Comparison of ENCODE assay signal across 18 mouse cellular contexts in genomic region chr2:71730623-71731612, GRCm38 (mm10). TPM values are rescaled to one million over a fixed set of nuclear protein-coding genes. Genes with fewer than 3 reads are reported as not detected.
DNase-seq lines count a peak whose midpoint lies in the region; ATAC-seq and TF ChIP-seq lines count a peak whose summit lies in the region.
"Had no signal": no experiment of that assay in that cellular context is flagged by ENCODE, and none has a peak within 500 bp of the region (broad histone marks: within the 10 kb centered on the region; RNA-seq: fewer than 3 reads in every experiment).

No protein-coding gene starts in this region.

- H3K4me3 ChIP-seq in kidney, embryonic 14.5 days (ENCODE audit: low read length) = no peak overlapping the region
- no peak overlapping the region for H3K4me3 ChIP-seq in kidney, embryonic 15.5 days (replicated peaks)
- no peak overlapping the region for H3K4me3 ChIP-seq in myocyte
- H3K4me3 ChIP-seq: hindbrain, embryonic 15.5 days; limb, embryonic 13.5 days had no signal

- H3K27me3 ChIP-seq in kidney, embryonic 14.5 days (ENCODE audit: control insufficient read depth, insufficient read depth, low read length) = no peaks in the 10 kb centered on the region
- H3K27me3 ChIP-seq in kidney, embryonic 15.5 days = no peaks in the 10 kb centered on the region
- no peaks in the 10 kb centered on the region for H3K27me3 ChIP-seq in myocyte (ENCODE audit: control insufficient read depth, insufficient read depth, insufficient read length)
- H3K27me3 ChIP-seq: hindbrain, embryonic 15.5 days; Patski had no signal

- no peaks in the 10 kb centered on the region for H3K79me2 ChIP-seq in myocyte (ENCODE audit: control insufficient read depth, insufficient read depth)

- H3K27ac ChIP-seq in kidney, embryonic 14.5 days (ENCODE audit: low read depth, low read length) = no peak overlapping the region
- no peak overlapping the region for H3K27ac ChIP-seq in kidney, embryonic 15.5 days
- H3K27ac ChIP-seq: hindbrain, embryonic 15.5 days; limb, embryonic 13.5 days; liver, embryonic 14.5 days had no signal

- no peaks in the 10 kb centered on the region for H3K36me3 ChIP-seq in kidney, embryonic 14.5 days (ENCODE audit: control insufficient read depth, insufficient read depth, low read length)
- H3K36me3 ChIP-seq in kidney, embryonic 15.5 days = no peaks in the 10 kb centered on the region
- no peaks in the 10 kb centered on the region for H3K36me3 ChIP-seq in myocyte (ENCODE audit: control insufficient read depth, insufficient read depth)
- H3K36me3 ChIP-seq: hindbrain, embryonic 15.5 days; limb, embryonic 13.5 days had no signal

- 0 out of 2 replicates have a peak, but pooled peaks have one; percentile 44 for ATAC-seq in kidney, embryonic 14.5 days (ENCODE audit: low FRiP score, low TSS enrichment)
- no peak for ATAC-seq in kidney, embryonic 15.5 days (replicated peaks; ENCODE audit: low FRiP score)
- ATAC-seq: activated CD4-positive, CD25-positive, alpha-beta regulatory T cell, adult 4 months; midbrain, embryonic 16.5 days; Patski had no signal

- H3K4me2 ChIP-seq in kidney, embryonic 14.5 days (replicated peaks; ENCODE audit: low read depth, low read length) = no peak overlapping the region
- no peak overlapping the region for H3K4me2 ChIP-seq in kidney, embryonic 15.5 days
- H3K4me2 ChIP-seq in myocyte (ENCODE audit: low read depth) = peak overlapping the region; percentile 73
- H3K4me2 ChIP-seq: heart, embryonic 11.5 days; hindbrain, embryonic 15.5 days had no signal

- no peak overlapping the region for H3ac ChIP-seq in myocyte (ENCODE audit: control insufficient read depth, insufficient read length)

- no peak overlapping the region for H3K9ac ChIP-seq in kidney, embryonic 14.5 days (ENCODE audit: low read depth, low read length)
- no peak overlapping the region for H3K9ac ChIP-seq in kidney, embryonic 15.5 days
- H3K9ac ChIP-seq: hindbrain, embryonic 15.5 days; limb, embryonic 13.5 days; liver, embryonic 14.5 days had no signal

- peak; percentile 28 for TF ChIP-seq POLR2A in myocyte (IDR thresholded peaks at IDR 0.05; ENCODE audit: insufficient read length, low read depth)

- H3K9me3 ChIP-seq in kidney, embryonic 14.5 days (ENCODE audit: control insufficient read depth, low read length) = no peaks in the 10 kb centered on the region
- no peaks in the 10 kb centered on the region for H3K9me3 ChIP-seq in kidney, embryonic 15.5 days (replicated peaks)
- H3K9me3 ChIP-seq: hindbrain, embryonic 15.5 days; limb, embryonic 13.5 days had no signal

- 39% methylated on average over 20 of the region's 20 CpGs for WGBS in kidney, embryonic 14.5 days
- 49% methylated on average over 20 of the region's 20 CpGs for WGBS in kidney, embryonic 15.5 days

- peak; percentile 33 for DNase-seq in urinary bladder, postnatal 14 days (ENCODE audit: low spot score)
- no peak for DNase-seq in urinary bladder, adult 2 months (ENCODE audit: low spot score)
- peak; percentile 84 for DNase-seq in adrenal gland, adult 2 months
- DNase-seq in spleen, postnatal 14 days (ENCODE audit: low spot score in 2 of 2) = no peak
- no peak for DNase-seq in layer of hippocampus, adult 11-12 months (ENCODE audit: low spot score)
- DNase-seq: gastrocnemius, postnatal 14 days; kidney, adult 2 months; thymus, postnatal 36 days had no signal

- H3K4me1 ChIP-seq in kidney, embryonic 14.5 days (ENCODE audit: control insufficient read depth, insufficient read depth, low read length) = peaks cover 23% of the 10 kb centered on the region; the same call in 1 of the 2 replicates
- peaks cover 40% of the 10 kb centered on the region for H3K4me1 ChIP-seq in kidney, embryonic 15.5 days
- H3K4me1 ChIP-seq: hindbrain, embryonic 15.5 days had no signal

TF ChIP-seq in myocyte, 11 proteins besides CTCF, POLR2A, EP300 and RAD21:
- TF ChIP-seq MYOD1 (IDR thresholded peaks at IDR 0.05; ENCODE audit: control insufficient read depth in 1 of 3, insufficient read length in 2 of 3, low read depth in 2 of 3) (peak in 2 of 3 experiments; percentile 64 to 74), CEBPB (IDR thresholded peaks at IDR 0.05; ENCODE audit: insufficient read depth, poor library complexity, severe bottlenecking) (peak; percentile 98), E2F4 (IDR thresholded peaks at IDR 0.05; ENCODE audit: insufficient read depth) (no peak), MYOG (IDR thresholded peaks at IDR 0.05; ENCODE audit: control insufficient read depth in 1 of 3, insufficient read depth in 1 of 3, insufficient read length in 2 of 3, low read depth in 2 of 3) (peak in 1 of 3 experiments; percentile 58)

RNA-seq across cellular contexts. Expression of gene Itga6, which starts 14.5 kb away (rescaled TPM):
- polyA plus RNA-seq in kidney, embryonic 14.5 days (2014; fragmentation: Nextera tagmentation; extraction: Ambion mirVana) = 65.6 and 95.8 TPM in 2 replicates
- polyA plus RNA-seq in kidney, embryonic 15.5 days (2015; fragmentation: Nextera tagmentation; extraction: Ambion mirVana) = 69.9 and 74.6 TPM in 2 replicates
- 45.0 and 51.9 TPM in 2 replicates for polyA plus RNA-seq in urinary bladder, adult 2 months (2012; rRNA removed)
- total RNA-seq in adrenal gland, adult 2 months (2021) = 100 to 1,000 TPM; 125 to 177 TPM
- 28.1 and 28.3 TPM in 2 replicates for polyA plus RNA-seq in adrenal gland, adult 2 months (2012; rRNA removed)
- 50.4 TPM for polyA plus RNA-seq in myocyte (2012; fragmentation: generic; extraction: Trizol)

Comparison
In these comparisons a context has a peak if more than half of its experiments do, and no peak if none do; other contexts are left out.
1. DNase-seq: peak in urinary bladder, postnatal 14 days (single experiment) and adrenal gland, adult 2 months (single experiment); none in urinary bladder, adult 2 months (single experiment), spleen, postnatal 14 days (0 of 2) and layer of hippocampus, adult 11-12 months (single experiment).